Mouse (Mus musculus): ENCODE results near the gene Fads3.

GRCm38 (mm10) chr19:10085454-10085853 lies 44.1 kb downstream of the Fads3 start:
- no peak for TF ChIP-seq EP300 (IDR thresholded peaks at IDR 0.05)
- no peak for TF ChIP-seq CTCF (IDR thresholded peaks at IDR 0.05)

Measured in lung, postnatal 0 days (tissue).